Mouse (Mus musculus): ENCODE results near the gene Ngef.

DNA sequence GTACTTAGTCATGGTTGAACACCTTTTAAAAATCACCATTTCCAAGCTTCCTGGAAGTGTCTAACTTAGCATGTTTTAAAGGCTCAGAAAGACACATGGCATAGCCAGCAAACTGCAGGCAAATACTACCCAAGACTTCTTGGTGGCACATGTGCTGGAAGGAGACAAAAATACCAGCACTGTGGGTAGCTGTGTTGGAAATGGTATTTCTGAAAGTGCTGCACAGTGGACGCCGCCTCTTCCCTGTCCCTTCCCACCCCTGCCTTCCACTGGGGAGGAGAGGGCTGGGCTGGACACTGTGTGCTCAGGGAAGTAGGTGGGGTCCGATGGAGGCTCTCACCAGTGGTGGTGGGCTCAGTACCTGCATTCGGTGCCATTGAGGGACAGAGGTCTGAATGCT is 68.1 kb downstream of the Ngef start:
- TF ChIP-seq POLR2A (IDR thresholded peaks at IDR 0.05; ENCODE audit: borderline replicate concordance, control insufficient read depth, low read depth, low read length) (no peak), CTCF (IDR thresholded peaks at IDR 0.05; ENCODE audit: control insufficient read depth, insufficient read depth, low read length) (no peak)
